11 mouse cellular contexts compared by ENCODE assay signal in genomic region chr2:101295678-101296368, GRCm38 (mm10).
A peak's percentile ranks its signal among the peaks of the same experiment; 100 is the strongest.
DNase-seq lines count a peak whose midpoint lies in the region; ATAC-seq and TF ChIP-seq lines count a peak whose summit lies in the region.
"Had no signal": no experiment of that assay in that cellular context is flagged by ENCODE, and none has a peak within 500 bp of the region (broad histone marks: within the 10 kb centered on the region; RNA-seq: fewer than 3 reads in every experiment).

No protein-coding gene starts in this region.

- peak; percentile 83 for TF ChIP-seq EP300 in CH12.LX (IDR thresholded peaks at IDR 0.05; ENCODE audit: low read length)

- DNase-seq in layer of hippocampus, adult 2 months (ENCODE audit: low spot score in 2 of 2), result no peak
- no peak for DNase-seq in layer of hippocampus, postnatal 25 days (ENCODE audit: extremely low spot score in 1 of 2, low spot score in 1 of 2)
- peak; percentile 91 for DNase-seq in CH12.LX (ENCODE audit: extremely low read depth)
- peak; percentile 49 for DNase-seq in embryo, embryonic 11 days
- no peak for DNase-seq in gastrocnemius, adult 8-10 months (ENCODE audit: low spot score in 2 of 2)
- DNase-seq in kidney, adult 2 months, result no peak
- DNase-seq: cerebellum, adult 11-12 months; gastrocnemius, postnatal 36 days; heart, postnatal 10 days; lung, embryonic 14.5 days had no signal

- H3K4me1 ChIP-seq in CH12.LX (ENCODE audit: control insufficient read depth in 1 of 2, insufficient read depth in 2 of 2), result peaks cover 5 to 37% of the 10 kb centered on the region in 2 experiments; a peak in 3 of 4 replicates
- peaks cover 7% of the 10 kb centered on the region for H3K4me1 ChIP-seq in hindbrain, embryonic 13.5 days (replicated peaks)
- H3K4me1 ChIP-seq in kidney, adult 2 months (ENCODE audit: control insufficient read depth, insufficient read depth, low read length), result no peaks in the 10 kb centered on the region

- H3K9ac ChIP-seq in CH12.LX (ENCODE audit: insufficient read depth, low read depth), result no peak overlapping the region; the same call in 1 of the 2 replicates
- H3K9ac ChIP-seq in hindbrain, embryonic 13.5 days, result no peak overlapping the region
- H3K9ac ChIP-seq: lung, embryonic 14.5 days had no signal

- TF ChIP-seq POLR2A in CH12.LX (IDR thresholded peaks at IDR 0.05; ENCODE audit: low read depth, low read length), result no peak
- no peak for TF ChIP-seq POLR2A in kidney, adult 2 months (IDR thresholded peaks at IDR 0.05; ENCODE audit: low read depth, low read length)

- no peaks in the 10 kb centered on the region for H3K36me3 ChIP-seq in CH12.LX (replicated peaks in 1 of 2; ENCODE audit: control insufficient read depth in 1 of 2, insufficient read depth in 1 of 2, low read length in 1 of 2)
- H3K36me3 ChIP-seq in hindbrain, embryonic 13.5 days, result no peaks in the 10 kb centered on the region
- H3K36me3 ChIP-seq in kidney, adult 2 months (ENCODE audit: control insufficient read depth, insufficient read depth, low read length), result no peaks in the 10 kb centered on the region

- TF ChIP-seq RAD21 in CH12.LX (IDR thresholded peaks at IDR 0.05; ENCODE audit: low read depth, low read length), result no peak; the same call in none of the 2 replicates

- ATAC-seq in hindbrain, embryonic 13.5 days (ENCODE audit: low FRiP score), result no peak

- WGBS in hindbrain, embryonic 13.5 days, result 30% methylated on average over 10 of the region's 10 CpGs
- 37% methylated on average over 10 of the region's 10 CpGs for WGBS in kidney, adult 2 months

- no peaks in the 10 kb centered on the region for H3K27me3 ChIP-seq in CH12.LX (replicated peaks)
- H3K27me3 ChIP-seq in hindbrain, embryonic 13.5 days, result no peaks in the 10 kb centered on the region
- H3K27me3 ChIP-seq in kidney, adult 2 months (replicated peaks; ENCODE audit: control insufficient read depth, insufficient read depth, low read length), result no peaks in the 10 kb centered on the region

- dilution Hi-C loops in CH12.LX (cut with MboI; ENCODE audit: extremely low pct_ligation_motif_present, extremely low pct_unique_long_range_greater_than_20kb, low sequenced_read_pairs), result no loop called here

- H3K4me2 ChIP-seq in CH12.LX (ENCODE audit: insufficient read depth, low read depth, poor library complexity, severe bottlenecking), result no peak overlapping the region; the same call in 1 of the 2 replicates
- 0 out of 2 replicates have a peak overlapping the region, but pooled peaks have one; percentile 19 for H3K4me2 ChIP-seq in hindbrain, embryonic 13.5 days
- H3K4me2 ChIP-seq: lung, embryonic 14.5 days had no signal

- no peaks in the 10 kb centered on the region for H3K79me2 ChIP-seq in CH12.LX (replicated peaks; ENCODE audit: control insufficient read depth, extremely low read depth, insufficient read depth, poor library complexity, severe bottlenecking)

- no peak for TF ChIP-seq CTCF in layer of hippocampus, adult 2 months (conservative IDR thresholded peaks at IDR 0.05)
- no peak for TF ChIP-seq CTCF in CH12.LX (conservative IDR thresholded peaks at IDR 0.05 in 1 of 2, IDR thresholded peaks at IDR 0.05 in 1 of 2; ENCODE audit: low read depth in 2 of 2, low read length in 2 of 2)
- no peak for TF ChIP-seq CTCF in kidney, adult 2 months (conservative IDR thresholded peaks at IDR 0.05; ENCODE audit: insufficient read depth, insufficient read length, low read depth, low read length)

- no peak overlapping the region for H3K4me3 ChIP-seq in layer of hippocampus, adult 2 months
- H3K4me3 ChIP-seq in CH12.LX (replicated peaks in 1 of 3; ENCODE audit: low read depth in 2 of 3, low read length in 2 of 3, poor library complexity in 1 of 3), result peak overlapping the region in 2 of 3 experiments; percentile 9 to 17
- no peak overlapping the region for H3K4me3 ChIP-seq in hindbrain, embryonic 13.5 days
- no peak overlapping the region for H3K4me3 ChIP-seq in kidney, adult 2 months (ENCODE audit: insufficient read depth, low read depth, low read length)

- H3K27ac ChIP-seq in layer of hippocampus, adult 2 months, result peak overlapping the region; percentile 74
- peak overlapping the region; percentile 45 for H3K27ac ChIP-seq in CH12.LX (ENCODE audit: insufficient read depth, low read depth)
- H3K27ac ChIP-seq in hindbrain, embryonic 13.5 days, result 0 out of 2 replicates have a peak overlapping the region, but pooled peaks have one; percentile 48
- no peak overlapping the region for H3K27ac ChIP-seq in kidney, adult 2 months (ENCODE audit: insufficient read depth, low read depth, low read length)

- in situ Hi-C loops in CH12.LX (cut with MboI; ENCODE audit: low pct_ligation_motif_present, low pct_unique_long_range_greater_than_20kb, low sequenced_read_pairs), result no loop called here

- peaks cover 5% of the 10 kb centered on the region for H3K9me3 ChIP-seq in CH12.LX (replicated peaks; ENCODE audit: low read length)
- H3K9me3 ChIP-seq in hindbrain, embryonic 13.5 days, result no peaks in the 10 kb centered on the region

TF ChIP-seq in CH12.LX, 34 proteins besides CTCF, POLR2A, EP300 and RAD21:
- peak; percentile 76; the same call in 1 of the 2 replicates for TF ChIP-seq CHD1 (IDR thresholded peaks at IDR 0.05; ENCODE audit: low read depth, low read length)
- peak; percentile 95 for TF ChIP-seq TCF12 (IDR thresholded peaks at IDR 0.05; ENCODE audit: low read depth, low read length)
- peak; percentile 92 for TF ChIP-seq IRF4 (IDR thresholded peaks at IDR 0.05; ENCODE audit: low read depth, low read length)
- peak; percentile 81 for TF ChIP-seq MEF2A (IDR thresholded peaks at IDR 0.05; ENCODE audit: borderline replicate concordance, low read depth, low read length)
- peak; percentile 23; the same call in 1 of the 2 replicates for TF ChIP-seq ZMIZ1 (IDR thresholded peaks at IDR 0.05; ENCODE audit: low read depth, low read length)
- peak; percentile 98 for TF ChIP-seq TBP (conservative IDR thresholded peaks at IDR 0.05; ENCODE audit: low read depth, low read length)
- peak; percentile 54 for TF ChIP-seq JUND (conservative IDR thresholded peaks at IDR 0.05; ENCODE audit: low read depth, low read length)
- peak; percentile 99 for TF ChIP-seq UBTF (IDR thresholded peaks at IDR 0.05; ENCODE audit: low read depth, low read length)
- TF ChIP-seq JUN (IDR thresholded peaks at IDR 0.05; ENCODE audit: insufficient read depth, low read depth, low read length), result no peak; the same call in 1 of the 2 replicates
- peak; percentile 73 for TF ChIP-seq CHD2 (IDR thresholded peaks at IDR 0.05; ENCODE audit: low read length)
- TF ChIP-seq E2F4 (IDR thresholded peaks at IDR 0.05; ENCODE audit: insufficient replicate concordance, low read depth, low read length), result 0 out of 2 replicates have a peak, but pooled peaks have one; percentile 72
- TF ChIP-seq ETS1 (conservative IDR thresholded peaks at IDR 0.05; ENCODE audit: low read depth, low read length), result peak; percentile 74
- TF ChIP-seq MAFK (IDR thresholded peaks at IDR 0.05; ENCODE audit: insufficient replicate concordance, low read length), result peak; percentile 77
- peak; percentile 36; the same call in 1 of the 2 replicates for TF ChIP-seq RCOR1 (conservative IDR thresholded peaks at IDR 0.05; ENCODE audit: low read depth, low read length)
- TF ChIP-seq MAX (IDR thresholded peaks at IDR 0.05; ENCODE audit: low read length), result no peak
- TF ChIP-seq SIN3A (IDR thresholded peaks at IDR 0.05; ENCODE audit: low read length), result peak; percentile 56; the same call in 1 of the 2 replicates
- peak; percentile 27; the same call in 1 of the 2 replicates for TF ChIP-seq MAZ (IDR thresholded peaks at IDR 0.05; ENCODE audit: low read depth, low read length)
- no peak for TF ChIP-seq ZKSCAN1 (IDR thresholded peaks at IDR 0.05; ENCODE audit: borderline replicate concordance, low read depth, low read length)
- TF ChIP-seq ZNF384 (IDR thresholded peaks at IDR 0.05; ENCODE audit: low read depth, low read length), result peak; percentile 87
- peak; percentile 59 for TF ChIP-seq MYC (IDR thresholded peaks at IDR 0.05; ENCODE audit: low read depth, low read length)
- TF ChIP-seq NELFE (IDR thresholded peaks at IDR 0.05; ENCODE audit: low read depth, low read length), result peak; percentile 37; the same call in 1 of the 2 replicates
- TF ChIP-seq USF1 (IDR thresholded peaks at IDR 0.05; ENCODE audit: low read depth, low read length), result no peak
- peak; percentile 48; the same call in 1 of the 2 replicates for TF ChIP-seq BHLHE40 (IDR thresholded peaks at IDR 0.05; ENCODE audit: low read depth, low read length)
- no peak for TF ChIP-seq NRF1 (IDR thresholded peaks at IDR 0.05; ENCODE audit: low read depth, low read length)

Comparison
In these comparisons a context has a peak if more than half of its experiments do, and no peak if none do; other contexts are left out.
1. DNase-seq: peak in CH12.LX (single experiment) and embryo, embryonic 11 days (single experiment); none in layer of hippocampus, adult 2 months (0 of 2), layer of hippocampus, postnatal 25 days (0 of 2), gastrocnemius, adult 8-10 months (0 of 2) and kidney, adult 2 months (single experiment).
2. H3K4me3 ChIP-seq: peak in CH12.LX (2 of 3); none in layer of hippocampus, adult 2 months (single experiment), hindbrain, embryonic 13.5 days (single experiment) and kidney, adult 2 months (single experiment).